Mouse (Mus musculus): ENCODE results near the gene Lims1. TPM values are rescaled to one million over a fixed set of nuclear protein-coding genes. Genes with fewer than 3 reads are reported as not detected.

Lims1 gene
- total and polyA plus RNA-seq, 2 experiments, result 2.7 to 19.7 TPM

- no peaks in the 10 kb centered on the region for H3K27me3 ChIP-seq (ENCODE audit: control insufficient read depth, insufficient read depth, low read length)
- no peaks in the 10 kb centered on the region; the same call in 1 of the 2 replicates for H3K79me2 ChIP-seq (ENCODE audit: control insufficient read depth, insufficient read depth, low read length)
- TF ChIP-seq CTCF (IDR thresholded peaks at IDR 0.05; ENCODE audit: low read depth, low read length), result no peak
- no peak for TF ChIP-seq POLR2A (IDR thresholded peaks at IDR 0.05; ENCODE audit: extremely low read depth, insufficient read depth, low read length)
- H3K9ac ChIP-seq (ENCODE audit: low read depth, low read length), result no peak overlapping the region
- DNase-seq (ENCODE audit: extremely low read depth, low read depth, low spot score), result peak; percentile 83
- WGBS, result 11% methylated on average over 4 of the region's 4 CpGs
- H3K36me3 ChIP-seq (ENCODE audit: control insufficient read depth, insufficient read depth, low read length), result peaks cover 8% of the 10 kb centered on the region
- H3K4me1 ChIP-seq (ENCODE audit: control insufficient read depth, insufficient read depth, low read length), result peaks cover 10% of the 10 kb centered on the region
- peak overlapping the region; percentile 55 for H3K27ac ChIP-seq (replicated peaks; ENCODE audit: insufficient read depth, low read depth, low read length)
- H3K4me3 ChIP-seq (ENCODE audit: insufficient read depth, low read depth, low read length), result no peak overlapping the region
Measured at GRCm38 (mm10) chr10:58405285-58405948, 82.2 kb downstream of the Lims1 start.

- H3K27me3 ChIP-seq (ENCODE audit: control insufficient read depth, insufficient read depth, low read length), result no peaks in the 10 kb centered on the region
- H3K36me3 ChIP-seq (ENCODE audit: control insufficient read depth, insufficient read depth, low read length), result peaks cover 9% of the 10 kb centered on the region
- H3K9ac ChIP-seq (ENCODE audit: low read depth, low read length), result no peak overlapping the region
- H3K79me2 ChIP-seq (ENCODE audit: control insufficient read depth, insufficient read depth, low read length), result no peaks in the 10 kb centered on the region; the same call in 1 of the 2 replicates
- no peak overlapping the region for H3K4me3 ChIP-seq (ENCODE audit: insufficient read depth, low read depth, low read length)
- peak overlapping the region; percentile 55 for H3K27ac ChIP-seq (replicated peaks; ENCODE audit: insufficient read depth, low read depth, low read length)
- TF ChIP-seq CTCF (IDR thresholded peaks at IDR 0.05; ENCODE audit: low read depth, low read length), result peak; percentile 48; the same call in 1 of the 2 replicates
- no peak for TF ChIP-seq POLR2A (IDR thresholded peaks at IDR 0.05; ENCODE audit: extremely low read depth, insufficient read depth, low read length)
- WGBS, result 28% methylated on average over 2 of the region's 2 CpGs
- peak; percentile 87 for DNase-seq (ENCODE audit: extremely low read depth, low read depth, low spot score)
- peaks cover 10% of the 10 kb centered on the region for H3K4me1 ChIP-seq (ENCODE audit: control insufficient read depth, insufficient read depth, low read length)
Measured at GRCm38 (mm10) chr10:58405949-58406305, 82.7 kb downstream of the Lims1 start.

- Histone ChIP-seq H3K9ac (ENCODE audit: low read depth, low read length) (no peak overlapping the region), H3K4me1 (ENCODE audit: control insufficient read depth, insufficient read depth, low read length) (no peaks in the 10 kb centered on the region), H3K36me3 (ENCODE audit: control insufficient read depth, insufficient read depth, low read length) (peaks cover 10% of the 10 kb centered on the region), H3K27me3 (ENCODE audit: control insufficient read depth, insufficient read depth, low read length) (no peaks in the 10 kb centered on the region), H3K4me3 (ENCODE audit: insufficient read depth, low read depth, low read length) (no peak overlapping the region), H3K79me2 (ENCODE audit: control insufficient read depth, insufficient read depth, low read length) (no peaks in the 10 kb centered on the region), H3K27ac (replicated peaks; ENCODE audit: insufficient read depth, low read depth, low read length) (no peak overlapping the region)
- no peak for DNase-seq (ENCODE audit: extremely low read depth, low read depth, low spot score)
- TF ChIP-seq POLR2A (IDR thresholded peaks at IDR 0.05; ENCODE audit: extremely low read depth, insufficient read depth, low read length) (no peak), CTCF (IDR thresholded peaks at IDR 0.05; ENCODE audit: low read depth, low read length) (no peak)
- 89% methylated on average over 4 of the region's 4 CpGs for WGBS
Measured at GRCm38 (mm10) chr10:58412331-58412730, 89.1 kb downstream of the Lims1 start.

- no peaks in the 10 kb centered on the region for H3K79me2 ChIP-seq (ENCODE audit: control insufficient read depth, insufficient read depth, low read length)
- no peak for DNase-seq (ENCODE audit: extremely low read depth, low read depth, low spot score)
- peaks cover 10% of the 10 kb centered on the region for H3K36me3 ChIP-seq (ENCODE audit: control insufficient read depth, insufficient read depth, low read length)
- H3K9ac ChIP-seq (ENCODE audit: low read depth, low read length), result no peak overlapping the region
- no peak overlapping the region for H3K4me3 ChIP-seq (ENCODE audit: insufficient read depth, low read depth, low read length)
- H3K27me3 ChIP-seq (ENCODE audit: control insufficient read depth, insufficient read depth, low read length), result no peaks in the 10 kb centered on the region
- H3K4me1 ChIP-seq (ENCODE audit: control insufficient read depth, insufficient read depth, low read length), result no peaks in the 10 kb centered on the region
- TF ChIP-seq CTCF (IDR thresholded peaks at IDR 0.05; ENCODE audit: low read depth, low read length), result no peak
- TF ChIP-seq POLR2A (IDR thresholded peaks at IDR 0.05; ENCODE audit: extremely low read depth, insufficient read depth, low read length), result no peak
- no peak overlapping the region for H3K27ac ChIP-seq (replicated peaks; ENCODE audit: insufficient read depth, low read depth, low read length)
Measured at GRCm38 (mm10) chr10:58412852-58413251, 89.6 kb downstream of the Lims1 start.

GRCm38 (mm10) chr10:58416702-58417101, 93.4 kb downstream of the Lims1 start:
- H3K79me2 ChIP-seq (ENCODE audit: control insufficient read depth, insufficient read depth, low read length), result no peaks in the 10 kb centered on the region
- peaks cover under 1% of the 10 kb centered on the region for H3K36me3 ChIP-seq (ENCODE audit: control insufficient read depth, insufficient read depth, low read length)
- TF ChIP-seq POLR2A (IDR thresholded peaks at IDR 0.05; ENCODE audit: extremely low read depth, insufficient read depth, low read length) (no peak), CTCF (IDR thresholded peaks at IDR 0.05; ENCODE audit: low read depth, low read length) (no peak)
- H3K27me3 ChIP-seq (ENCODE audit: control insufficient read depth, insufficient read depth, low read length), result no peaks in the 10 kb centered on the region
- H3K27ac ChIP-seq (replicated peaks; ENCODE audit: insufficient read depth, low read depth, low read length), result no peak overlapping the region
- no peak overlapping the region for H3K4me3 ChIP-seq (ENCODE audit: insufficient read depth, low read depth, low read length)
- no peaks in the 10 kb centered on the region; the same call in 1 of the 2 replicates for H3K4me1 ChIP-seq (ENCODE audit: control insufficient read depth, insufficient read depth, low read length)
- 90% methylated on average over 3 of the region's 3 CpGs for WGBS
- no peak for DNase-seq (ENCODE audit: extremely low read depth, low read depth, low spot score)
- no peak overlapping the region for H3K9ac ChIP-seq (ENCODE audit: low read depth, low read length)

- H3K36me3 ChIP-seq (ENCODE audit: control insufficient read depth, insufficient read depth, low read length), result peaks cover 6% of the 10 kb centered on the region
- WGBS, result 70% methylated on average over 10 of the region's 10 CpGs
Measured at GRCm38 (mm10) chr10:58418290-58418971, 95.2 kb downstream of the Lims1 start.

More at GRCm38 (mm10) chr10:58418290-58418971, 95.2 kb downstream of the Lims1 start:
- H3K4me3 ChIP-seq (ENCODE audit: insufficient read depth, low read depth, low read length), result no peak overlapping the region
- H3K27me3 ChIP-seq (ENCODE audit: control insufficient read depth, insufficient read depth, low read length), result no peaks in the 10 kb centered on the region
- DNase-seq (ENCODE audit: extremely low read depth, low read depth, low spot score), result peak; percentile 45
- TF ChIP-seq POLR2A (IDR thresholded peaks at IDR 0.05; ENCODE audit: extremely low read depth, insufficient read depth, low read length), result no peak
- TF ChIP-seq CTCF (IDR thresholded peaks at IDR 0.05; ENCODE audit: low read depth, low read length), result no peak
- no peaks in the 10 kb centered on the region for H3K79me2 ChIP-seq (ENCODE audit: control insufficient read depth, insufficient read depth, low read length)
- H3K27ac ChIP-seq (replicated peaks; ENCODE audit: insufficient read depth, low read depth, low read length), result no peak overlapping the region
- H3K4me1 ChIP-seq (ENCODE audit: control insufficient read depth, insufficient read depth, low read length), result no peaks in the 10 kb centered on the region; the same call in 1 of the 2 replicates
- H3K9ac ChIP-seq (ENCODE audit: low read depth, low read length), result no peak overlapping the region

Measured in liver, adult 2 months (tissue).